Mouse (Mus musculus) kidney, embryonic 16.5 days (tissue): ENCODE data around the gene Pink1. TPM values are rescaled to one million over a fixed set of nuclear protein-coding genes. Genes with fewer than 3 reads are reported as not detected.
A peak's percentile ranks its signal among the peaks of the same experiment; 100 is the strongest.

ENCODE experiments used
- ATAC-seq: fragments of 200-750 bp; cut with Nextera tagmentation; 2 replicates; pipeline ENCODE4 v1.8.0; 2017; ENCODE audit warnings: moderate TSS enrichment; ENCODE audit not compliant: low FRiP score, low TSS enrichment
- H3K27ac ChIP-seq: fragments of 300-500 bp; sonication (generic); 2 replicates; pipeline ENCODE4 v1.5.1; 2014; ENCODE audit warnings: low read length
- H3K27me3 ChIP-seq: fragments of 300-500 bp; sonication (generic); 2 replicates; pipeline ENCODE4 v1.6.1; 2014; ENCODE audit warnings: low read length, control low read depth, mixed read lengths; ENCODE audit not compliant: insufficient read depth
- H3K36me3 ChIP-seq: fragments of 300-500 bp; sonication (generic); 2 replicates; pipeline ENCODE4 v1.6.1; 2014; ENCODE audit warnings: low read length, control low read depth, mixed read lengths; ENCODE audit not compliant: insufficient read depth
- H3K4me1 ChIP-seq: fragments of 300-500 bp; sonication (generic); 2 replicates; pipeline ENCODE4 v1.6.1; 2014; ENCODE audit warnings: low read length, control low read depth, mixed read lengths; ENCODE audit not compliant: insufficient read depth
- H3K4me2 ChIP-seq: fragments of 300-500 bp; sonication (generic); replicated peaks from 2 replicates; pipeline ENCODE4 v1.6.1; 2014; ENCODE audit warnings: low read depth, low read length
- H3K4me3 ChIP-seq: fragments of 300-500 bp; sonication (generic); 2 replicates; pipeline ENCODE4 v1.5.1; 2014; ENCODE audit warnings: mild to moderate bottlenecking, low read length
- H3K9ac ChIP-seq: fragments of 300-500 bp; sonication (generic); replicated peaks from 2 replicates; pipeline ENCODE4 v1.6.1; 2014; ENCODE audit warnings: low read length
- H3K9me3 ChIP-seq: fragments of 300-500 bp; sonication (generic); 2 replicates; pipeline ENCODE4 v1.6.1; 2016; ENCODE audit warnings: low read length, control low read depth
- WGBS: fragments of 180-500 bp; shearing (Covaris S2); extraction: QIAGEN DNeasy Blood & Tissue Kit; methylation state at CpG from one replicate; pipeline ENCODE4 v1.1.7; 2014; 5-methylcytosine and 5-hydroxymethylcytosine counted together
- polyA plus RNA-seq: library from polyadenylated mRNA; unstranded; fragments of >200 nt; fragmentation: Nextera tagmentation; extraction: Ambion mirVana; gene quantifications from 2 replicates; pipeline ENCODE4 v1.2.1, GENCODE M21; 2015

The Pink1 gene
- polyA plus RNA-seq, 1 experiment from 2014 or later = 56.0 TPM

GRCm38 (mm10) chr4:138343341-138343837 is 17.3 kb upstream of the Pink1 start:
- no peak for ATAC-seq
- 34% methylated on average over 10 of the region's 10 CpGs for WGBS
- peak overlapping the region; percentile 11 for H3K27ac ChIP-seq

GRCm38 (mm10) chr4:138342778-138343177 is 16.7 kb upstream of the Pink1 start:
- Histone ChIP-seq H3K27me3 (no peaks in the 10 kb centered on the region), H3K4me3 (no peak overlapping the region), H3K4me1 (peaks cover 8% of the 10 kb centered on the region), H3K4me2 (no peak overlapping the region), H3K9ac (no peak overlapping the region), H3K27ac (peak overlapping the region; percentile 45), H3K9me3 (no peaks in the 10 kb centered on the region), H3K36me3 (no peaks in the 10 kb centered on the region)
- ATAC-seq = peak; percentile 86
- 69% methylated on average over 6 of the region's 6 CpGs for WGBS

More at GRCm38 (mm10) chr4:138343341-138343837, 17.3 kb upstream of the Pink1 start:
- H3K36me3 ChIP-seq = no peaks in the 10 kb centered on the region
- no peak overlapping the region for H3K4me3 ChIP-seq
- no peak overlapping the region for H3K4me2 ChIP-seq
- no peaks in the 10 kb centered on the region for H3K27me3 ChIP-seq
- H3K4me1 ChIP-seq = peaks cover 8% of the 10 kb centered on the region
- H3K9me3 ChIP-seq = no peaks in the 10 kb centered on the region
- no peak overlapping the region for H3K9ac ChIP-seq

- WGBS = 80% methylated on average over 7 of the region's 7 CpGs
- no peak for ATAC-seq
- Histone ChIP-seq H3K4me1 (peaks cover 8% of the 10 kb centered on the region), H3K4me3 (no peak overlapping the region), H3K9me3 (no peaks in the 10 kb centered on the region), H3K27ac (no peak overlapping the region), H3K9ac (no peak overlapping the region), H3K4me2 (no peak overlapping the region), H3K27me3 (no peaks in the 10 kb centered on the region), H3K36me3 (no peaks in the 10 kb centered on the region)
These were observed 15.9 kb upstream of the Pink1 start for GRCm38 (mm10) chr4:138342048-138342447.

- Histone ChIP-seq H3K27me3 (no peaks in the 10 kb centered on the region), H3K4me3 (no peak overlapping the region), H3K4me1 (peaks cover 8% of the 10 kb centered on the region), H3K36me3 (no peaks in the 10 kb centered on the region), H3K9me3 (no peaks in the 10 kb centered on the region), H3K27ac (no peak overlapping the region), H3K4me2 (no peak overlapping the region), H3K9ac (no peak overlapping the region)
- no peak for ATAC-seq
- 65% methylated on average over 8 of the region's 8 CpGs for WGBS
These were observed 15.3 kb upstream of the Pink1 start for GRCm38 (mm10) chr4:138341393-138341792.

GRCm38 (mm10) chr4:138339963-138340362 is 13.9 kb upstream of the Pink1 start:
- no peak overlapping the region for H3K4me2 ChIP-seq
- ATAC-seq = no peak
- no peaks in the 10 kb centered on the region for H3K9me3 ChIP-seq
- 35% methylated on average over 4 of the region's 4 CpGs for WGBS
- H3K27me3 ChIP-seq = no peaks in the 10 kb centered on the region
- no peak overlapping the region for H3K4me3 ChIP-seq
- H3K9ac ChIP-seq = no peak overlapping the region
- H3K4me1 ChIP-seq = peaks cover 8% of the 10 kb centered on the region
- H3K36me3 ChIP-seq = no peaks in the 10 kb centered on the region
- H3K27ac ChIP-seq = no peak overlapping the region

- no peak for ATAC-seq
- Histone ChIP-seq H3K36me3 (no peaks in the 10 kb centered on the region), H3K4me3 (no peak overlapping the region), H3K4me2 (no peak overlapping the region), H3K9ac (no peak overlapping the region), H3K4me1 (no peaks in the 10 kb centered on the region), H3K27ac (no peak overlapping the region), H3K9me3 (no peaks in the 10 kb centered on the region), H3K27me3 (no peaks in the 10 kb centered on the region)
- WGBS = 72% methylated on average over 9 of the region's 9 CpGs
These were observed 11.2 kb upstream of the Pink1 start for GRCm38 (mm10) chr4:138337341-138337740.

GRCm38 (mm10) chr4:138336876-138337275 is 10.8 kb upstream of the Pink1 start:
- H3K27ac ChIP-seq = no peak overlapping the region
- H3K4me2 ChIP-seq = no peak overlapping the region
- no peaks in the 10 kb centered on the region for H3K9me3 ChIP-seq
- H3K4me3 ChIP-seq = no peak overlapping the region
- no peak for ATAC-seq
- H3K36me3 ChIP-seq = no peaks in the 10 kb centered on the region
- no peaks in the 10 kb centered on the region for H3K4me1 ChIP-seq
- no peak overlapping the region for H3K9ac ChIP-seq
- H3K27me3 ChIP-seq = no peaks in the 10 kb centered on the region
- WGBS = 69% methylated on average over 5 of the region's 5 CpGs

- H3K9me3 ChIP-seq = no peaks in the 10 kb centered on the region
- 87% methylated on average over 6 of the region's 6 CpGs for whole genome bisulfite sequencing
- H3K27me3 ChIP-seq = no peaks in the 10 kb centered on the region
- no peaks in the 10 kb centered on the region for H3K4me1 ChIP-seq
- H3K4me3 ChIP-seq = no peak overlapping the region
- H3K9ac ChIP-seq = no peak overlapping the region
- no peak for ATAC-seq
- H3K27ac ChIP-seq = no peak overlapping the region
- no peaks in the 10 kb centered on the region for H3K36me3 ChIP-seq
- H3K4me2 ChIP-seq = no peak overlapping the region
These were observed 9.5 kb upstream of the Pink1 start for GRCm38 (mm10) chr4:138335648-138336047.

GRCm38 (mm10) chr4:138335036-138335435 is 8.9 kb upstream of the Pink1 start:
- no peak for ATAC-seq
- Histone ChIP-seq H3K4me2 (no peak overlapping the region), H3K27me3 (no peaks in the 10 kb centered on the region), H3K27ac (no peak overlapping the region), H3K9me3 (no peaks in the 10 kb centered on the region), H3K36me3 (no peaks in the 10 kb centered on the region), H3K4me1 (no peaks in the 10 kb centered on the region), H3K4me3 (no peak overlapping the region), H3K9ac (no peak overlapping the region)
- 81% methylated on average over 12 of the region's 12 CpGs for WGBS

- no peak overlapping the region for H3K9ac ChIP-seq
- no peak overlapping the region for H3K4me2 ChIP-seq
- H3K4me3 ChIP-seq = no peak overlapping the region
- no peaks in the 10 kb centered on the region for H3K36me3 ChIP-seq
- no peak for ATAC-seq
- no peaks in the 10 kb centered on the region for H3K4me1 ChIP-seq
- H3K27me3 ChIP-seq = no peaks in the 10 kb centered on the region
- no peaks in the 10 kb centered on the region for H3K9me3 ChIP-seq
- H3K27ac ChIP-seq = no peak overlapping the region
- 78% methylated on average over 4 of the region's 4 CpGs for WGBS
These were observed 7.0 kb upstream of the Pink1 start for GRCm38 (mm10) chr4:138333135-138333534.
